Mouse (Mus musculus): Measurements from ENCODE around the gene Olfr45.

- TF ChIP-seq POLR2A (IDR thresholded peaks at IDR 0.05; ENCODE audit: borderline replicate concordance, control insufficient read depth, low read depth, low read length) (no peak), CTCF (IDR thresholded peaks at IDR 0.05; ENCODE audit: control insufficient read depth, insufficient read depth, low read length) (no peak)
Observed at GRCm38 (mm10) chr7:140696967-140697366, 15.2 kb downstream of the Olfr45 start, which contains the start of gene Olfr541.
